Mouse (Mus musculus) ES-Bruce4 (cell line): ENCODE data around the gene Nrip3.

Experiments
- CTCF ChIP-seq: IDR thresholded peaks from one replicate; pipeline ENCODE4 v1.8.1; 2011; ENCODE audit warnings: low read depth, low read length
- EP300 ChIP-seq: IDR thresholded peaks from 2 replicates; pipeline ENCODE4 v1.6.1; 2011; ENCODE audit warnings: low read depth, low read length; ENCODE audit not compliant: insufficient read depth

GRCm38 (mm10) chr7:109734806-109735205, 47.0 kb downstream of the Nrip3 start:
- TF ChIP-seq CTCF: no peak
- TF ChIP-seq EP300: no peak
